Mouse (Mus musculus) B cell, adult 2 months (primary cell): ENCODE measurements around the gene Ccdc40.
"Not testable (repeated sequence)": the region's sequence is repeated elsewhere in the genome, so short reads cannot be mapped to it uniquely, and the experiment has no call there.

ENCODE experiments used
- DNase-seq, 2 experiments: peaks; one replicate each; pipeline ENCODE4 v3.0.0; 2022

Ccdc40 gene

GRCm38 (mm10) chr11:119287207-119287992, 59.0 kb downstream of the Ccdc40 start:
- no peak for DNase-seq

GRCm38 (mm10) chr11:119292861-119293260, 64.5 kb downstream of the Ccdc40 start:
- DNase-seq = not testable (repeated sequence)

- peak; percentile 19 to 32 for DNase-seq
Measured at GRCm38 (mm10) chr11:119297996-119298395, 69.6 kb downstream of the Ccdc40 start.

GRCm38 (mm10) chr11:119298917-119299316, 70.5 kb downstream of the Ccdc40 start:
- no peak for DNase-seq

GRCm38 (mm10) chr11:119299391-119300245, 71.2 kb downstream of the Ccdc40 start, which contains the start of gene Eif4a3:
Eif4a3 (minus strand) TSS chr11:119300089.
- peak; percentile 96 to 98 for DNase-seq

GRCm38 (mm10) chr11:119300246-119300935, 72.0 kb downstream of the Ccdc40 start:
- DNase-seq = no peak

- no peak for DNase-seq
Measured at GRCm38 (mm10) chr11:119300986-119301385, 72.6 kb downstream of the Ccdc40 start.

GRCm38 (mm10) chr11:119304904-119305712, 76.7 kb downstream of the Ccdc40 start:
- peak; percentile 64 to 69 for DNase-seq

GRCm38 (mm10) chr11:119306762-119307657, 78.6 kb downstream of the Ccdc40 start:
- DNase-seq = no peak

- no peak for DNase-seq
Measured at GRCm38 (mm10) chr11:119307658-119307867, 79.2 kb downstream of the Ccdc40 start, which contains the start of gene Card14. Card14 (plus strand) TSS chr11:119307768.

GRCm38 (mm10) chr11:119307916-119308315, 79.5 kb downstream of the Ccdc40 start:
- DNase-seq = no peak

GRCm38 (mm10) chr11:119310621-119311020, 82.2 kb downstream of the Ccdc40 start:
- no peak for DNase-seq

GRCm38 (mm10) chr11:119314252-119314936, 86.0 kb downstream of the Ccdc40 start:
- no peak for DNase-seq
